Mouse (Mus musculus) myocyte (in vitro differentiated cells): ENCODE measurements at regions not wholly inside any gene's neighbourhood (a gene's known extent, or its start where the extent isn't known, plus 50 kb on each side); places are given as distances from the start of the nearest gene placed in this dataset.

Experiments used
- H3K27me3 ChIP-seq: one replicate; pipeline ENCODE4 v1.6.1; 2011; ENCODE audit not compliant: control insufficient read depth, insufficient read depth, insufficient read length
- H3K36me3 ChIP-seq: one replicate; pipeline ENCODE4 v1.6.1; 2011; ENCODE audit not compliant: control insufficient read depth, insufficient read depth
- H3K4me2 ChIP-seq: one replicate; pipeline ENCODE4 v1.6.1; 2011; ENCODE audit warnings: low read depth, control low read depth
- H3K4me3 ChIP-seq: one replicate; pipeline ENCODE4 v1.5.1; 2011; ENCODE audit warnings: mild to moderate bottlenecking, control low read depth, moderate library complexity
- H3K79me2 ChIP-seq: one replicate; pipeline ENCODE4 v1.6.1; 2011; ENCODE audit not compliant: control insufficient read depth, insufficient read depth
- H3ac ChIP-seq: one replicate; pipeline ENCODE4 v1.6.1; 2011; ENCODE audit not compliant: control insufficient read depth, insufficient read length
- CEBPB ChIP-seq: IDR thresholded peaks from 2 replicates; pipeline ENCODE4 v1.6.1; 2011; ENCODE audit warnings: mild to moderate bottlenecking, moderate library complexity; ENCODE audit not compliant: poor library complexity, insufficient read depth, severe bottlenecking
- E2F4 ChIP-seq: IDR thresholded peaks from one replicate; pipeline ENCODE4 v1.6.1; 2011; ENCODE audit warnings: mild to moderate bottlenecking, control low read depth, moderate library complexity; ENCODE audit not compliant: insufficient read depth
- MAX ChIP-seq: IDR thresholded peaks from one replicate; pipeline ENCODE4 v1.6.1; 2011; ENCODE audit warnings: low read depth, mild to moderate bottlenecking, control low read depth
- MYOD1 ChIP-seq, 3 experiments: IDR thresholded peaks; one replicate each; pipeline ENCODE4 v1.6.1; 2011; ENCODE audit warnings: control low read depth in 2 of 3, low read depth in 2 of 3, mild to moderate bottlenecking in 2 of 3, moderate library complexity in 1 of 3; ENCODE audit not compliant: insufficient read length in 2 of 3, control insufficient read depth in 1 of 3
- MYOG ChIP-seq, 3 experiments: IDR thresholded peaks; one replicate each; pipeline ENCODE4 v1.6.1; 2011; ENCODE audit warnings: control low read depth in 2 of 3, low read depth in 2 of 3, mild to moderate bottlenecking in 2 of 3; ENCODE audit not compliant: insufficient read length in 2 of 3, control insufficient read depth in 1 of 3, insufficient read depth in 1 of 3
- POLR2A ChIP-seq: IDR thresholded peaks from one replicate; pipeline ENCODE4 v1.6.1; 2011; ENCODE audit warnings: low read depth, mild to moderate bottlenecking, control low read depth, moderate library complexity; ENCODE audit not compliant: insufficient read length
- POLR2AphosphoS2 ChIP-seq: IDR thresholded peaks from one replicate; pipeline ENCODE4 v1.6.1; 2011; ENCODE audit warnings: low read depth, control low read depth; ENCODE audit not compliant: insufficient read length
- REST ChIP-seq: IDR thresholded peaks from one replicate; pipeline ENCODE4 v1.6.1; 2011; ENCODE audit warnings: mild to moderate bottlenecking, control low read depth, moderate library complexity; ENCODE audit not compliant: insufficient read depth, insufficient read length
- SRF ChIP-seq: IDR thresholded peaks from one replicate; pipeline ENCODE4 v1.6.1; 2011; ENCODE audit warnings: low read depth; ENCODE audit not compliant: control insufficient read depth, insufficient read length
- TCF12 ChIP-seq: IDR thresholded peaks from one replicate; pipeline ENCODE4 v1.6.1; 2011; ENCODE audit warnings: mild to moderate bottlenecking, control low read depth; ENCODE audit not compliant: poor library complexity, insufficient read depth, severe bottlenecking
- TCF3 ChIP-seq: IDR thresholded peaks from one replicate; pipeline ENCODE4 v1.6.1; 2011; ENCODE audit warnings: low read depth, control low read depth; ENCODE audit not compliant: insufficient read length
- USF1 ChIP-seq: IDR thresholded peaks from one replicate; pipeline ENCODE4 v1.6.1; 2011; ENCODE audit warnings: low read depth, mild to moderate bottlenecking, control low read depth, moderate library complexity

- TF ChIP-seq TCF12 (no peak), POLR2A (no peak), E2F4 (no peak), MYOD1 (IDR thresholded peaks at IDR 0.05; ENCODE audit: control insufficient read depth in 1 of 3, insufficient read length in 2 of 3, low read depth in 2 of 3) (no peak), MAX (no peak), MYOG (IDR thresholded peaks at IDR 0.05; ENCODE audit: control insufficient read depth in 1 of 3, insufficient read depth in 1 of 3, insufficient read length in 2 of 3, low read depth in 2 of 3) (no peak), POLR2AphosphoS2 (no peak), SRF (no peak), TCF3 (no peak), CEBPB (no peak), USF1 (no peak), REST (no peak)
- Histone ChIP-seq H3K4me3 (no peak overlapping the region), H3K4me2 (no peak overlapping the region), H3K79me2 (no peaks in the 10 kb centered on the region), H3ac (no peak overlapping the region), H3K36me3 (no peaks in the 10 kb centered on the region), H3K27me3 (no peaks in the 10 kb centered on the region)
Observed at GRCm38 (mm10) chr12:16425980-16426379, 184.8 kb downstream of the Lpin1 start.

GRCm38 (mm10) chr12:16424526-16424925 lies 186.2 kb downstream of the Lpin1 start:
- Histone ChIP-seq H3K27me3 (no peaks in the 10 kb centered on the region), H3K36me3 (no peaks in the 10 kb centered on the region), H3K4me2 (no peak overlapping the region), H3K79me2 (no peaks in the 10 kb centered on the region), H3ac (no peak overlapping the region), H3K4me3 (no peak overlapping the region)
- TF ChIP-seq USF1 (no peak), TCF3 (no peak), CEBPB (no peak), MAX (no peak), E2F4 (no peak), SRF (no peak), MYOG (IDR thresholded peaks at IDR 0.05; ENCODE audit: control insufficient read depth in 1 of 3, insufficient read depth in 1 of 3, insufficient read length in 2 of 3, low read depth in 2 of 3) (no peak), TCF12 (no peak), MYOD1 (IDR thresholded peaks at IDR 0.05; ENCODE audit: control insufficient read depth in 1 of 3, insufficient read length in 2 of 3, low read depth in 2 of 3) (no peak), POLR2AphosphoS2 (no peak), REST (no peak), POLR2A (no peak)

DNA sequence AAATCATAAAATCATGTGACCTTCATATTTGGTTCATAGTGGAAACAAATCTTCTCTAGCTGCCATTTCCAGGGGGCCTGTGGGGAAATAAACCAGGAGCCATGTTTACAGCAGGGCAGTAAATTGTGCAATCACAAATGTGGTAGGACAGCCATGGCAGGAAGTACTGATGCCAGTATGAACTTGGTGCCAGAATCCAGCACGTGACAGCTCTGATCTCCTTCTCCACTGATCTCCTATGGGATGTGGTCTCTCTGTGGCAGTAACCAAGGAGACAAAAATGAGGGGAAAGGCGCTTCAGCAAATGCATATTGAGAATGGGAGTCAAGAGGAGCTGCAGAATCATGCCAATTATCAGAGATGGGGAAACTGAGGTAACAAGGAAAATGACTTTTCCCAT lies 215.0 kb downstream of the Lpin1 start:
- Histone ChIP-seq H3K4me2 (no peak overlapping the region), H3K4me3 (no peak overlapping the region), H3ac (no peak overlapping the region), H3K36me3 (no peaks in the 10 kb centered on the region), H3K27me3 (no peaks in the 10 kb centered on the region), H3K79me2 (no peaks in the 10 kb centered on the region)
- TF ChIP-seq TCF12: no peak
- TF ChIP-seq CEBPB: no peak
- TF ChIP-seq E2F4: no peak
- TF ChIP-seq POLR2A: no peak
- TF ChIP-seq MYOG (IDR thresholded peaks at IDR 0.05; ENCODE audit: control insufficient read depth in 1 of 3, insufficient read depth in 1 of 3, insufficient read length in 2 of 3, low read depth in 2 of 3): no peak
- no peak for TF ChIP-seq MAX
- TF ChIP-seq POLR2AphosphoS2: no peak

- TF ChIP-seq SRF (no peak), REST (no peak), CEBPB (no peak), TCF12 (no peak), MAX (no peak), E2F4 (no peak)
- Histone ChIP-seq H3ac (no peak overlapping the region), H3K36me3 (no peaks in the 10 kb centered on the region)
Observed at GRCm38 (mm10) chr12:16392851-16393250, 217.9 kb downstream of the Lpin1 start.

DNA sequence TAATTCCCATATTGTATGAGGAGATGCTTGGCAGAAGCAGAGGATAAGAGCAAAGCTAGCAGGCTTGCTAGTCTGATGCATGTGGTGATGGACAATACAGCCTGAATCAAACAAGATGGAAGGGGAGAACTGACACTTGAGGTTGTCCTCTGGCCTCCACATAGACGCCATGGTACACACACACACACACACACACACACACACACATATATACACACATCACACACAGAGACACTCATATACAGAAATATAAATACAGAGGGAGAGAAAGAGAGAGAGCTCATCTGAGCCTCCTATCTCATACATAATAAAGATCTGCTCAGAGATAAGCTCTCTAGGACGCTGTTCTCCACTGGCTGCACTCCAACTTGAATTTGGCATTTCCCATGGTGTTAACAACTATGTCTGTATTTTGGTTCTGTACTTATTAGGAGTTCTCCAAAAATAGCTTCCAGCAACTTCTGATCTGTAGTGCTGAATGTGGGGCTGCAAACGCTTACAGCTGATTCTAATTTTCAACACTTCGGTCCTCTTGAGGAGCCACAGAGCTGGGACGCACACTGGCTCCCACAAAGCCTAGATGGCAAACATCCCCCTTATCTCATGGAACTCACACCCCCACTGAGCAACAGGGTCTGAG lies 219.0 kb downstream of the Lpin1 start:
- no peak for TF ChIP-seq MAX
- TF ChIP-seq E2F4: no peak
- TF ChIP-seq TCF12: no peak
- TF ChIP-seq POLR2A: no peak
- TF ChIP-seq MYOG (IDR thresholded peaks at IDR 0.05; ENCODE audit: control insufficient read depth in 1 of 3, insufficient read depth in 1 of 3, insufficient read length in 2 of 3, low read depth in 2 of 3): no peak
- TF ChIP-seq SRF: no peak
- TF ChIP-seq USF1: no peak
- TF ChIP-seq REST: no peak
- no peak for TF ChIP-seq POLR2AphosphoS2
- no peak for TF ChIP-seq TCF3
- no peak for TF ChIP-seq MYOD1 (IDR thresholded peaks at IDR 0.05; ENCODE audit: control insufficient read depth in 1 of 3, insufficient read length in 2 of 3, low read depth in 2 of 3)
- TF ChIP-seq CEBPB: no peak
- H3K4me3 ChIP-seq: no peak overlapping the region
- no peak overlapping the region for H3ac ChIP-seq

More at GRCm38 (mm10) chr12:16392851-16393250, 217.9 kb downstream of the Lpin1 start:
- Histone ChIP-seq H3K4me2 (no peak overlapping the region), H3K79me2 (no peaks in the 10 kb centered on the region), H3K4me3 (no peak overlapping the region), H3K27me3 (no peaks in the 10 kb centered on the region)

More for the DNA sequence above, 219.0 kb downstream of the Lpin1 start:
- H3K27me3 ChIP-seq: no peaks in the 10 kb centered on the region
- no peaks in the 10 kb centered on the region for H3K79me2 ChIP-seq
- H3K36me3 ChIP-seq: no peaks in the 10 kb centered on the region
- no peak overlapping the region for H3K4me2 ChIP-seq
